Mouse (Mus musculus): ENCODE results near the gene Cntnap4.

DNA sequence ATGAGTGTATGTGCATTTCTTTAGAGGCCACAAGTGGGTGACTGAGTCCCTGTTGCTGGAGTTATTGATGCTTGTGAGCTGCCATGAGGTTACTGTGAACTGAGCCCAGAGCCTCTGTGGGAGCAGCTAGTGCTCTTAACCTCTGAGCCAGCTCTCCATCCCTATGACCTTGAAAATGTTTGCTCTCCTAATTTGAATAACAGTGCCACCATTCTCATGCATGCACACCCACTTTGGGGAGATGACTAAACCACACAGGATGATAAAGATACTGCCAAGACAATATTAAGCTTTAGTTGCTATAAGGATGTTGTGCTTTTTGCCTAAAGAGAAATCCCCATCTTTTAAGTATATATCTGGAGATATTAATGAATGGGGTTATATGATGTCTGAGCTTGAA lies 125.9 kb downstream of the Cntnap4 start:
- TF ChIP-seq POLR2A (IDR thresholded peaks at IDR 0.05; ENCODE audit: insufficient read length, low read depth) (no peak), MYOD1 (IDR thresholded peaks at IDR 0.05; ENCODE audit: control insufficient read depth in 1 of 3, insufficient read length in 2 of 3, low read depth in 2 of 3) (no peak), CEBPB (IDR thresholded peaks at IDR 0.05; ENCODE audit: insufficient read depth, poor library complexity, severe bottlenecking) (no peak), TCF12 (IDR thresholded peaks at IDR 0.05; ENCODE audit: insufficient read depth, poor library complexity, severe bottlenecking) (no peak)
